Mouse (Mus musculus): Measurements from ENCODE around the gene Hcfc1. TPM values are rescaled to one million over a fixed set of nuclear protein-coding genes. Genes with fewer than 3 reads are reported as not detected.

Gene Hcfc1
- 10 to 100 TPM; 74.7 to 75.1 TPM for total RNA-seq (2021)
- long read RNA-seq, experiment 1, full-length matches to known transcripts = 9 of 28 reads
- long read RNA-seq, experiment 1, partial matches to known transcripts = 9 of 28 reads
- long read RNA-seq, experiment 1, other reads (novel, unspliced or antisense) = 10 of 28 reads
- long read RNA-seq, experiment 2, full-length matches to known transcripts = 7 of 39 reads
- long read RNA-seq, experiment 2, partial matches to known transcripts = 21 of 39 reads
- long read RNA-seq, experiment 2, other reads (novel, unspliced or antisense) = 11 of 39 reads

GRCm38 (mm10) chrX:73966248-73967176 lies at the start of gene Hcfc1:
TSS of gene Hcfc1 (minus strand) at chrX:73966357.
- intact Hi-C loops (cut with DNase I) = loop anchor here (1.0 to 10.0 kb wide), 6 partner anchors 33 to 448 kb away; partner anchors contain the start of genes Irak1 and Rpl10
- Histone ChIP-seq H3K27ac (peak within 1 kb of the TSS; percentile 99), H3K4me3 (peak within 1 kb of the TSS; percentile 70)
- TF ChIP-seq CTCF (IDR thresholded peaks at IDR 0.05) = no peak
- DNase-seq (ENCODE audit: extremely low spot score in 1 of 2, low spot score in 2 of 2) = peak; percentile 85 to 86

GRCm38 (mm10) chrX:74014597-74014996 lies 48.4 kb upstream of the Hcfc1 start:
- intact Hi-C loops (cut with DNase I) = no loop called here

GRCm38 (mm10) chrX:74008063-74008462 lies 41.9 kb upstream of the Hcfc1 start:
- TF ChIP-seq CTCF (IDR thresholded peaks at IDR 0.05) = no peak
- no peak overlapping the region for H3K4me3 ChIP-seq
- no peak for DNase-seq (ENCODE audit: extremely low spot score in 1 of 2, low spot score in 2 of 2)
- intact Hi-C loops (cut with DNase I) = no loop called here
- H3K27ac ChIP-seq = no peak overlapping the region

More at GRCm38 (mm10) chrX:74014597-74014996, 48.4 kb upstream of the Hcfc1 start:
- Histone ChIP-seq H3K4me3 (no peak overlapping the region), H3K27ac (no peak overlapping the region)
- TF ChIP-seq CTCF (IDR thresholded peaks at IDR 0.05) = no peak
- DNase-seq (ENCODE audit: extremely low spot score in 1 of 2, low spot score in 2 of 2) = no peak

- no peak overlapping the region for H3K27ac ChIP-seq
- TF ChIP-seq CTCF (IDR thresholded peaks at IDR 0.05) = no peak
- no peak overlapping the region for H3K4me3 ChIP-seq
- intact Hi-C loops (cut with DNase I) = no loop called here
- DNase-seq (ENCODE audit: extremely low spot score in 1 of 2, low spot score in 2 of 2) = no peak
Measured at GRCm38 (mm10) chrX:74006401-74006800, 40.2 kb upstream of the Hcfc1 start.

GRCm38 (mm10) chrX:74003644-74004043 lies 37.5 kb upstream of the Hcfc1 start:
- TF ChIP-seq CTCF (IDR thresholded peaks at IDR 0.05) = no peak
- intact Hi-C loops (cut with DNase I) = no loop called here
- H3K4me3 ChIP-seq = no peak overlapping the region
- H3K27ac ChIP-seq = no peak overlapping the region
- no peak for DNase-seq (ENCODE audit: extremely low spot score in 1 of 2, low spot score in 2 of 2)

- Histone ChIP-seq H3K27ac (no peak overlapping the region), H3K4me3 (no peak overlapping the region)
- no peak for DNase-seq (ENCODE audit: extremely low spot score in 1 of 2, low spot score in 2 of 2)
- intact Hi-C loops (cut with DNase I) = no loop called here
- TF ChIP-seq CTCF (IDR thresholded peaks at IDR 0.05) = no peak
Measured at GRCm38 (mm10) chrX:74001024-74001423, 34.9 kb upstream of the Hcfc1 start.

GRCm38 (mm10) chrX:73998911-73999869 lies 33.0 kb upstream of the Hcfc1 start:
- Histone ChIP-seq H3K27ac (peak overlapping the region; percentile 80), H3K4me3 (no peak overlapping the region)
- TF ChIP-seq CTCF (IDR thresholded peaks at IDR 0.05) = no peak
- peak; percentile 18 to 20 for DNase-seq (ENCODE audit: extremely low spot score in 1 of 2, low spot score in 2 of 2)
- intact Hi-C loops (cut with DNase I) = loop anchor here (1.0 kb wide), 1 partner anchor 32 kb away; no protein-coding TSS in a partner anchor

- TF ChIP-seq CTCF (IDR thresholded peaks at IDR 0.05) = no peak
- Histone ChIP-seq H3K27ac (no peak overlapping the region), H3K4me3 (no peak overlapping the region)
- DNase-seq (ENCODE audit: extremely low spot score in 1 of 2, low spot score in 2 of 2) = no peak
- intact Hi-C loops (cut with DNase I) = no loop called here
Measured at GRCm38 (mm10) chrX:73977783-73978182, 11.6 kb upstream of the Hcfc1 start.

- DNase-seq (ENCODE audit: extremely low spot score in 1 of 2, low spot score in 2 of 2) = no peak
- Histone ChIP-seq H3K27ac (no peak overlapping the region), H3K4me3 (no peak overlapping the region)
- no peak for TF ChIP-seq CTCF (IDR thresholded peaks at IDR 0.05)
- intact Hi-C loops (cut with DNase I) = no loop called here
Measured at GRCm38 (mm10) chrX:73976283-73976682, 10.1 kb upstream of the Hcfc1 start.

GRCm38 (mm10) chrX:73972774-73973173 lies 6.6 kb upstream of the Hcfc1 start:
- intact Hi-C loops (cut with DNase I) = no loop called here
- TF ChIP-seq CTCF (IDR thresholded peaks at IDR 0.05) = no peak
- Histone ChIP-seq H3K4me3 (no peak overlapping the region), H3K27ac (no peak overlapping the region)
- no peak for DNase-seq (ENCODE audit: extremely low spot score in 1 of 2, low spot score in 2 of 2)

GRCm38 (mm10) chrX:73970781-73971180 lies 4.6 kb upstream of the Hcfc1 start:
- intact Hi-C loops (cut with DNase I) = no loop called here

More at GRCm38 (mm10) chrX:73970781-73971180, 4.6 kb upstream of the Hcfc1 start:
- no peak for DNase-seq (ENCODE audit: extremely low spot score in 1 of 2, low spot score in 2 of 2)
- no peak for TF ChIP-seq CTCF (IDR thresholded peaks at IDR 0.05)
- H3K4me3 ChIP-seq = no peak overlapping the region
- no peak overlapping the region for H3K27ac ChIP-seq
